Mouse (Mus musculus) lung, postnatal 25 days (tissue): ENCODE results near the gene Cuedc1.
"Not testable (repeated sequence)": the region's sequence is repeated elsewhere in the genome, so short reads cannot be mapped to it uniquely, and the experiment has no call there.

Source experiments
- DNase-seq: peaks from one replicate; pipeline ENCODE4 v3.0.0; 2022; ENCODE audit warnings: low spot score

Cuedc1 gene

DNA sequence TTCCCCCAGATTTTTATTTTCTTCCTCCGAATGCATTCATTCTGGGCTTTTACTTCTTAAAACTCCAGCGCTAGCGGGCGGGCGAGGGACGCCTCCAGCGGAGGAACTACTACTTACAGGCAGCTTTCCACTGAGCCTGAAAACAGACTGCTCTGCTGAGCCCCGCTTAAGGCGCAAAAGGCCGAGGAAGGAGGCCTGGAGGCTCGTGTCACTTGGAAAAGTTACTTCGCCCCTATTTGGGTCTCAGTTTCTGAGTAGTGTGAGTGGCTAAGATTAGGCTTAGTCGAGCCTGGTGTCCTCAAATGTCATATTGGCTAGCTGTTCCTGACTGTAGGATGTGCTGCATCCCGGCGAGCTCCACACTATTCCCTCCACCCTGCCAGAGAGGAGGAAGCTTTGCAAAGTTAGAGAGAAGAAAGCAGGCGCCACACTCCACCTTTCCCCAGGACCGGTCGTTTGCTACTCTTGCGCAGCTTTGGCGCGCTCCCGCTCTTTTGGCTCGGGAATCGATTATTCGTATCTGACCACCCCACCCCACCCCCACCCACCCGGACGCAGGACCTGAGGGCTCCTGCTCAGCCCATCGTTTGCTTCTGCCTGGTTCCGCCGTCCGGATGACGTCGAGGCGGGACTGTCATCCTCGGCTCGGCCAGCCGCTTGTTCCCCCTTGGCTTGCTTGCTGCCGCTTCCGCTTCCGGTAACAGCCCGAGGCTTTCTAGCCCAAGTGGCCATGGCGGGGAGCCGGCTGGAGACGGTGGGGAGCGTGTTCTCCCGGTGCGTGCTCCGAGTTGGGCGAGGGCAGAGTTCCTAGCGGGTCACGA, 106.1 kb downstream of the Cuedc1 start, which contains the start of gene Mrps23:
Gene Mrps23, plus strand, starts transcription at position 677 of the 821 bp plus-strand sequence.
- peak; percentile 95 for DNase-seq

DNA sequence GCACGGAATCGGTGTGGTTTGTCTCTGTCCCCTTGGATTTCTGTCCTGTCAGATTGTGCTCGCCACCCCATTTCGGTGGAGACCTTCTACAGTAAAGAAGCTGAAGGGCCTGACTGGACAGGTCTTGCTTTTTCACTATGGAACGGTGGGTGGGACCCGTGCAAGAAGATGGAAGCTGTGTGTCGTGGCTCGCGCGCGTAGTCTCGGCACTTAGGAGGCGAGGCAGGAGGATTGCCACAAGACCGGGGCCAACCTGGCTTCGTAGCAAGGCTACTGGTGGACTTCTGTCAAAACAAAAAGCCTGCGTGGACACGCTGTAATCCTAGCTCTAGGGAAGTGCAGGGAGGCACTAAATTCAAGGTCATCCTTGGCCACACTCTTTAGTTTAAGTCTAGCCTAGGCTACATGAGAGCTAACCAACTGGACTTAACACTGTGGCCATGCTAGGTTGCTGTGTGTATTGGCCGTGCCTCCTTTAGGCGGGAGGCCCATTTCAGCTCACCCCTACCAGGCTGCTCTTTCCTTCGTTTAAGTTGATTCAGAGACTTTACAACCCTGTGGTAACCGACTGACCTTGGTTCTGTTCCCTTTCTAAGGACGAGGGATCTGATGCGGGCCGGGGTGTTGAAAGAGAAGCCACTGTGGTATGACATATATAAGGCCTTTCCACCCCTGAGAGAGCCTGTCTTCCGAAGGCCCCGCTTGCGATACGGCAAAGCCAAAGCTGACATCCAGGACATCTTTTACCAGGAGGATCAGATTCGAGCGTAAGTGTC, 106.9 kb downstream of the Cuedc1 start:
- DNase-seq = no peak

DNA sequence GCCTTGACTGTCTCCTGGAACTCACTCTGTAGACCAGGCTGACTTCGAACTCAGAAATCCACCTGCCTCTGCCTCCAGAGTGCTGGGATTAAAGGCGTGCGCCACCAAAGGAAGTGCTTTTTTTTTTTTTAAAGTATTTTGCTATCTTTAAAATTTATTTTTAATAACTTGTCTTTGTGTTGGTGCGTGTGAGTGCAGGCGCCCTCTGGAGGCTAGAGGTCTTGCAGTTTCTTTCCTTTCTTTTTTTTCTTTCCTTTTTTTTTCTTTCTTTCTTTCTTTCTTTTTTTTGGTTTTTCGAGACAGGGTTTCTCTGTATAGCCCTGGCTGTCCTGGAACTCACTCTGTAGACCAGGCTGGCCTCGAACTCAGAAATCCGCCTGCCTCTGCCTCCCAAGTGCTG, 108.7 kb downstream of the Cuedc1 start:
- not testable (repeated sequence) for DNase-seq

DNA sequence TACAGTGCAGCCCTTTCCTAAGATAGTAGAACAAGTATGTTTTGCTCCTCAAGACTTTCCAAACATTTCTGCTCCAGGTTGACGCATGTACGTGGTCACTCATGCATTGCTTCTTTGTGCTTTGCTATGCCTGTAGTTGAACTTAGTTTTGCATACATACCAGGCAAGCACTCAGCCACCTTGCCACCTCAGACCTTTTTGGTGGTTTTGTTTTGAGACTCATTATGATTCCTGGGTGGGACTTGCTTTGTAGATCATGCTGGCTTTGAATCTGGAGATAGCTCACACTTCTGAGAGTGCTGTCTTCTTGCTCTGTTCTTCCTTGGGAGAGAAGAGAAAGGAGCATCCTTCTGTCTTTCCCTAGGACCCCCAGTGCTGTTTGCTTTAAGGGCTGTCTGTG, 109.8 kb downstream of the Cuedc1 start:
- no peak for DNase-seq

DNA sequence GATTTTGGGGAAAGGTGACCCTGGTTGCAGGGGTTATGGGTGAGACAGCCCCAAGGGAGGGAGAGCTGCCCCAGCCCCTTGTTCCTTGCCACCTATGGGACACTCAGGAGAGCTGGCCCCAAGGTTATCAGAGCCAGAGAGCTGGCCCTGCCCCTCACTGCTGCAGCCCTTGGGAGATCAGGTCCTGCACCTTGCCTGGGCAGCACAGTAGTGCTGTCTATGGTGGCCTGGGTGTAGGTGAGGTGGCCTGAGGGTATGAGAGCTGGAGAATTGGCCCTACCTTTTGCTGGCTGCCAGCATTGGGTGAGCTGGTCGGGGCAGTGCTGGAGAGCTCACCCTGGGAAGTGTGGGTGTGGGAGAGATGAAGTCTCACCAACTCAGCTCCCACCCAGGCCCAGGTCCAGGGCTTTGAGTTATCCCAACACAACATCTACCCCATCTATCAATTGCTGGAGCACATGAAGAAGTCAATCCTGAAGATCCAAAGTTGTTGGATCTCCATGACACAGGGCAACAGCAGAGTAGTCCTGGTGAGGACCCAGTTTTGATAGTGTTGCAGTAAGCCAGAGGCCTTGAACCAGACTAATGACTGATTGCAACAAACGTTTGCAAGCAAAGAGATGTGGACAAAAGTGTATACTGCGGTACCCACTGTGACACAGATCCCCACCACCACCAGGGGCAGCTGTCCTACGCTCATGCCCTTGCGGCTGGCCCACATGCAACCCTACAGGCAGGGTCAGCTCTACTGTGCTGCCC, 114.1 kb downstream of the Cuedc1 start:
- no peak for DNase-seq

- peak; percentile 42 for DNase-seq
Measured at GRCm38 (mm10) chr11:88213757-88214156, 115.9 kb downstream of the Cuedc1 start.

- DNase-seq = peak; percentile 35
Measured at GRCm38 (mm10) chr11:88214881-88215831, 117.3 kb downstream of the Cuedc1 start.

- DNase-seq = no peak
Measured at GRCm38 (mm10) chr11:88216231-88216685, 118.4 kb downstream of the Cuedc1 start.

DNA sequence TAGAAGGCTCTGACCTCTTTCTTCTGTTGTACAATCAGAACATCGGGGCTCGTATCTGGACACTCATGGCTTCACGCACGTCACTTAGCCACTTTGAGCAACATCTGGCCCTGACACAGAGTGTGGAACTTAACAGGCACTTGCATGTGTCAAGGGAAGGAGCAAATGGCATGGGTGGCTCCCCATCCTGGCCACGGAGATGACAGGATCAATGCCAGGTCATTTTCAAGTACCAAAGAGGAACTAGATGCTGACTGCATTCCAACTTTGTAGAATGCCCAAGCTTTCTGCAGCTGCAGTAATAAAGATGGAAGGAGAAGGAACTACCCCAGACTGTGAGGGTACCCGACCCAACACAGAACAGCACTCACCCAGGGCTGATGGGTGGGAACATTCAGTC, 120.3 kb downstream of the Cuedc1 start:
- DNase-seq = no peak

DNA sequence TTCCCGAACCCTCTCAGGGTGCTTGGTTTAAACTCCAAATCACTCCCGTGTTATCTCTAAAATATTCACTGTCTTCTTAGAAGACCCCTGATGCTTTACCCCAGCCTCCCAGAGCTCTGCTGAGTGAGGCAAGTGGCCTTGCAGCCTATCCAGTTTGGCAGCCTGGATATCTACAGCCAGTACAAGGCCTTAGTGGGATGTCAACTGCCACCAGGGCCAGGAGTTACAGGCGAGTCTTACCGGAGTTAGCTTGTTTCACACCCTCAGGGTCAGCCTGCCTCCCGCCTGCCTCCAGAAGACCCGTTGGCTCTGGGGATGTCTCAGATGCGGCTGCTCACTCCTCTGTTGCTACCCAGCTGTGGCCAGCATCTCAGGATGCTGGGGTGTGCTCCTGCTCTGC, 120.7 kb downstream of the Cuedc1 start:
- DNase-seq = no peak

DNA sequence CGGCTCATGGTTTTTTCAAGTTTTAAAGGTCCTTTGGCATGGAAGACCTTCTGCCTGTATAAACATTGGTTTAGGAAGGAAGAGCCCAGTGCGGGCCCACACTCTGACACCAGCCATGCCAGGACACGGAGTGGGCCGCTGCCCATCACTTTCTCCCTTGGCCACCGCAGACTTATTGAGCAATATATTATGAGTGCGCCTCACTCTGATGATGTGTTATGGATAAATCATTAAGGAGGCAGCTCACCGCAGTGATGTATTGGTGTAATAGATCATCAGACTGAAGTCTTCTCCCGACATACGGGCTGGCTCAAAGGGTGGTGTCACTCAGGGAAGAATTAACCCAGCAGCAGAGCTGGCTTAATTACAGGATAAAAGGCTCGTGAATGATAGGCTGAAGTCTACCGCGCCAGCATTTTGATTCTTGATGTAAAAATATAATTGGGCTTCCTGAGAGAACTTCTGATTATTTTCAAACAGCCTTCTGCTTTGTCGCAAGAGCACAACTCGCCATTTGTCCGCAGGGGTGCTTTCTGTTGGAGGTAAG, 124.1 kb downstream of the Cuedc1 start:
- DNase-seq = no peak

- no peak for DNase-seq
Measured at GRCm38 (mm10) chr11:88227001-88227957, 129.4 kb downstream of the Cuedc1 start.

GRCm38 (mm10) chr11:88231213-88231790, 133.4 kb downstream of the Cuedc1 start:
- DNase-seq = no peak

DNA sequence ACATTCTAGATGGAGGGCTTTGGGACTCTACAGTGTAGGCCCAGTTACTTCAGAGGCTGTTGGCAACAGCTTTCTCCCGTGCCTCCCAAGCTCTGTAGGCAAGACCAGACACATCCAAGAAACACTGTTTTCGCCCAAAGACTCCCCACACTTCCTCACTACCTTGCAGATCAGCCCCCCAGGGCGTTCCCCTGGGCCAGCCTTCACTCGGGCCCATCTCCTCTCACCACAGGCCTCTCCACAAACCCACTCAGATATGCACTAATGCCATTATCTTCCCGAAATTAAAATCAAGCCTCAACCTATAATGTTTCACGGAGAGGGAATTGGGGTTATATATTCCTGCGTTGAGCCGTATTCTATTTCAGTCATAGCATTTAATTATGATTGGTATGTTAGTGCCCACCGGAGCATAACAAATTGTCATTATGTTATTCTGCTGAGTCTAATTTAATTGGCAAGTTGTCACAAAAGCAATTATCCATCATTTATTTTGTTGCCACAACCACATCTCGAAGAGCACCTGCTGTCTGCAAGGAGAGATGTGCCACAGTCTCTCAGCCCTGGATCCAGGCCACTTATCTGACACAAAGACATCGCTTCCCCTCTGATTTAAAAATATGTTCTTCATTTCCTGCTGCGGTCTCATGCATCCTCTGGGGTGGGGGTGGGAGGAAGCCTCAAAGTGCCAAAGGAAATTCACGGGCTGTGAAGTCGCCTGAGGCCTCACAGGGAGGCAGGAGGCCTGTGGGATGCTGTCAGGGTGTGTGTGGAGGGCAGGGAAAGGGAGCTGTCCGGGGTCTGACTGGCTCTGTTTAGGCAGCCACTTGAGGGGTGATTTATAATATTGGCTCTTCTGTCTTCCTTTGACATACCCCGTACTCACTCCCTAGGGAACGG, 135.9 kb downstream of the Cuedc1 start:
- DNase-seq = no peak

GRCm38 (mm10) chr11:88234789-88235188, 136.9 kb downstream of the Cuedc1 start:
- no peak for DNase-seq

DNA sequence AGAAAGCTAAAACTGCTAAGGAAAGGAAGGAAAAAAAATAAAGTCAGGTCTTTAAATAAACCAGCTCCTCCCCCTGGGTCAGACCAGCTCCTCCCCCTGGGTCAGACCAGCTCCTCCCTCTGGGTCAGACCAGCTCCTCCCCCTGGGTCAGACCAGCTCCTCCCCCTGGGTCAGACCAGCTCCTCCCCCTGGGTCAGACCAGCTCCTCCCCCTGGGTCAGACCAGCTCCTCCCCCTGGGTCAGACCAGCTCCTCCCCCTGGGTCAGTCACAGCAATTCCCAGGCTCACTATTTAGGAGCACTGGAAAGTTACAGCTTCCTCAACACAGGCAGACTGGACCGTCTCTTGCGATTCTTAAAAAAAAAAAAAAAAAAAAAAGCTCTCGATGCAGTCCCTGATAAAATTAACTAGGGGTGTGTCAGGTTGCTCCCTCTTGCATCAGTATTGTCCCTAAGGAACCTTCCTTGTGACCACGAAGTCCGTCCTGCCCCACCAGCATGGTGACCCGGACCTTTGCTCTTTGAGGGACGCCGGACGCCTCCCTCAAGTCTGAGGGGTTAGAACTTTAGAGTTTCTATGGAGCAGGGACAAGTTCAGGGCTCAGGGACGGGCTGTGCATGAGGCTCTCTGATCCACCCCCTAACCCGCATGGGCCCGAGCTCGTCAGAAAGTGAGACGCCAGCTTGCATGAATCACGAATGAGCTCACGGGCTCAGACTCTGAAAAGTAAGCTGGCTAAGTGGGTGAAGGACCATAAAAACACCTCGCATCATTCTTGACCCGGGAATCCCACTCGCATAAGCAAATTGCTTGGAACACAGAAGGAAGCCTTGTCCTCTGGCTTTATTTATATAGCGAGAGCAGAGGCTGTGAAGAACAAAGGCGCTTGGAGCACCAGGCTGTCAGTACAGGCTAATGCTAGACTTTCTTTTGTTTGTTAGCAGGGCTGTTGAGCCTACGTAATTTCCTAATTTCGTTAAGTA, 137.7 kb downstream of the Cuedc1 start:
- peak; percentile 68 for DNase-seq

GRCm38 (mm10) chr11:88240275-88240674, 142.4 kb downstream of the Cuedc1 start:
- DNase-seq = no peak
